Mouse (Mus musculus) liver, embryonic 12.5 days (tissue): Measurements from ENCODE around the gene Cfap44. TPM values are rescaled to one million over a fixed set of nuclear protein-coding genes. Genes with fewer than 3 reads are reported as not detected.

Source experiments
- ATAC-seq: fragments of 200-750 bp; cut with Nextera tagmentation; 2 replicates; pipeline ENCODE4 v1.8.0; 2017; ENCODE audit warnings: moderate number of reproducible peaks, mild to moderate bottlenecking, moderate library complexity
- H3K27ac ChIP-seq: fragments of 300-500 bp; sonication (generic); 2 replicates; pipeline ENCODE4 v1.5.1; 2016; ENCODE audit warnings: mild to moderate bottlenecking
- H3K27me3 ChIP-seq: fragments of 300-500 bp; sonication (generic); replicated peaks from 2 replicates; pipeline ENCODE4 v1.6.1; 2016; ENCODE audit warnings: mild to moderate bottlenecking, moderate library complexity
- H3K36me3 ChIP-seq: fragments of 300-500 bp; sonication (generic); 2 replicates; pipeline ENCODE4 v1.6.1; 2016; ENCODE audit warnings: mild to moderate bottlenecking, moderate library complexity
- H3K4me1 ChIP-seq: fragments of 300-500 bp; sonication (generic); 2 replicates; pipeline ENCODE4 v1.6.1; 2016
- H3K4me2 ChIP-seq: fragments of 300-500 bp; sonication (generic); 2 replicates; pipeline ENCODE4 v1.6.1; 2016; ENCODE audit warnings: mild to moderate bottlenecking, moderate library complexity
- H3K4me3 ChIP-seq: fragments of 300-500 bp; sonication (generic); 2 replicates; pipeline ENCODE4 v1.5.1; 2016; ENCODE audit warnings: mild to moderate bottlenecking, moderate library complexity
- H3K9ac ChIP-seq: fragments of 300-500 bp; sonication (generic); 2 replicates; pipeline ENCODE4 v1.6.1; 2016; ENCODE audit warnings: mild to moderate bottlenecking, moderate library complexity
- H3K9me3 ChIP-seq: fragments of 300-500 bp; sonication (generic); replicated peaks from 2 replicates; pipeline ENCODE4 v1.6.1; 2016; ENCODE audit warnings: mild to moderate bottlenecking, moderate library complexity
- WGBS: fragments of 180-500 bp; shearing (Covaris S2); methylation state at CpG from one replicate; pipeline ENCODE4 v1.1.7; 2016; ENCODE audit not compliant: insufficient replicate concordance; 5-methylcytosine and 5-hydroxymethylcytosine counted together
- polyA plus RNA-seq: library from polyadenylated mRNA; unstranded; fragments of >200 nt; fragmentation: Nextera tagmentation; extraction: Ambion mirVana; gene quantifications from 2 replicates; pipeline ENCODE4 v1.2.1, GENCODE M21; 2016

The Cfap44 gene
- polyA plus RNA-seq, 1 experiment from 2014 or later = 0.41 TPM

GRCm38 (mm10) chr16:44502325-44502724 lies 107.7 kb downstream of the Cfap44 start:
- H3K9me3 ChIP-seq = no peaks in the 10 kb centered on the region
- no peaks in the 10 kb centered on the region for H3K4me1 ChIP-seq
- WGBS = 41% methylated on average over 7 of the region's 7 CpGs
- no peak overlapping the region for H3K9ac ChIP-seq
- H3K27me3 ChIP-seq = no peaks in the 10 kb centered on the region
- no peak overlapping the region for H3K4me2 ChIP-seq
- H3K27ac ChIP-seq = no peak overlapping the region
- no peak overlapping the region for H3K4me3 ChIP-seq
- ATAC-seq = no peak
- 0 out of 2 replicates have a peak, but pooled peaks cover 4% of the 10 kb centered on the region for H3K36me3 ChIP-seq

GRCm38 (mm10) chr16:44502895-44503575 lies 108.4 kb downstream of the Cfap44 start:
- Histone ChIP-seq H3K9me3 (no peaks in the 10 kb centered on the region), H3K36me3 (0 out of 2 replicates have a peak, but pooled peaks cover 4% of the 10 kb centered on the region), H3K27me3 (no peaks in the 10 kb centered on the region), H3K9ac (no peak overlapping the region), H3K27ac (no peak overlapping the region; the same call in 1 of the 2 replicates), H3K4me2 (no peak overlapping the region), H3K4me1 (no peaks in the 10 kb centered on the region), H3K4me3 (no peak overlapping the region)
- WGBS = 24% methylated on average over 8 of the region's 8 CpGs
- ATAC-seq = no peak; the same call in 1 of the 2 replicates

DNA sequence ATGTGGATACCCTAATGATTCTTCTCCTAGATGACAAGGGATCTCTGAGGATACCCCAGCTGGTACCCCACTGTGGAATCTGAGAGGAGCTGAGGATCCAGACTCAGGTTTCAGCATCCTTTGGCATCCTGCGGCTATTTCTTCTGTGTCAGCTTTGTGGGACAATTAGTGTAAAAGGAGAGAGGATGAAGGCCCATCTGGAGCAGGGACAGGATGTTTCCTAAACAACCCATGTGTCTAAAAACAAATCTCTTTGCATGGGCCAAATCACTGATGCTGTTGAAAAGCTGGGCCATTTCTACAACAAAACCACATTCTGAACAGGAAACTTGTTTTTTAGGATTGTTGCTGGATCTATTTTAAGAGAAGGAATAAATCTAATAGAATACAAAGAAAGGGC lies 110.6 kb downstream of the Cfap44 start:
- Histone ChIP-seq H3K36me3 (no peaks in the 10 kb centered on the region), H3K27ac (no peak overlapping the region), H3K4me2 (no peak overlapping the region), H3K4me3 (no peak overlapping the region), H3K9ac (no peak overlapping the region), H3K9me3 (no peaks in the 10 kb centered on the region), H3K27me3 (no peaks in the 10 kb centered on the region), H3K4me1 (no peaks in the 10 kb centered on the region)
- ATAC-seq = no peak
- 73% methylated on average over 1 of the region's 1 CpGs for whole genome bisulfite sequencing

- ATAC-seq = no peak
- WGBS = 57% methylated on average over 10 of the region's 10 CpGs
- Histone ChIP-seq H3K9ac (no peak overlapping the region), H3K9me3 (no peaks in the 10 kb centered on the region), H3K4me3 (no peak overlapping the region), H3K27me3 (no peaks in the 10 kb centered on the region), H3K4me2 (no peak overlapping the region), H3K27ac (no peak overlapping the region), H3K36me3 (no peaks in the 10 kb centered on the region), H3K4me1 (no peaks in the 10 kb centered on the region)
Observed at GRCm38 (mm10) chr16:44507027-44507929, 112.7 kb downstream of the Cfap44 start.

- H3K9me3 ChIP-seq = no peaks in the 10 kb centered on the region
- no peaks in the 10 kb centered on the region for H3K27me3 ChIP-seq
- no peaks in the 10 kb centered on the region for H3K36me3 ChIP-seq
- H3K27ac ChIP-seq = no peak overlapping the region
- H3K9ac ChIP-seq = no peak overlapping the region
- no peaks in the 10 kb centered on the region for H3K4me1 ChIP-seq
- H3K4me2 ChIP-seq = no peak overlapping the region
- ATAC-seq = no peak
- WGBS = 36% methylated on average over 5 of the region's 5 CpGs
- no peak overlapping the region for H3K4me3 ChIP-seq
Observed at GRCm38 (mm10) chr16:44508025-44508424, 113.4 kb downstream of the Cfap44 start.

GRCm38 (mm10) chr16:44508772-44509171 lies 114.2 kb downstream of the Cfap44 start:
- no peak overlapping the region for H3K27ac ChIP-seq
- H3K4me2 ChIP-seq = no peak overlapping the region
- H3K9ac ChIP-seq = no peak overlapping the region
- no peaks in the 10 kb centered on the region for H3K4me1 ChIP-seq
- H3K36me3 ChIP-seq = no peaks in the 10 kb centered on the region
- H3K9me3 ChIP-seq = no peaks in the 10 kb centered on the region
- H3K4me3 ChIP-seq = no peak overlapping the region
- H3K27me3 ChIP-seq = no peaks in the 10 kb centered on the region
- 69% methylated on average over 13 of the region's 13 CpGs for WGBS
- no peak for ATAC-seq

DNA sequence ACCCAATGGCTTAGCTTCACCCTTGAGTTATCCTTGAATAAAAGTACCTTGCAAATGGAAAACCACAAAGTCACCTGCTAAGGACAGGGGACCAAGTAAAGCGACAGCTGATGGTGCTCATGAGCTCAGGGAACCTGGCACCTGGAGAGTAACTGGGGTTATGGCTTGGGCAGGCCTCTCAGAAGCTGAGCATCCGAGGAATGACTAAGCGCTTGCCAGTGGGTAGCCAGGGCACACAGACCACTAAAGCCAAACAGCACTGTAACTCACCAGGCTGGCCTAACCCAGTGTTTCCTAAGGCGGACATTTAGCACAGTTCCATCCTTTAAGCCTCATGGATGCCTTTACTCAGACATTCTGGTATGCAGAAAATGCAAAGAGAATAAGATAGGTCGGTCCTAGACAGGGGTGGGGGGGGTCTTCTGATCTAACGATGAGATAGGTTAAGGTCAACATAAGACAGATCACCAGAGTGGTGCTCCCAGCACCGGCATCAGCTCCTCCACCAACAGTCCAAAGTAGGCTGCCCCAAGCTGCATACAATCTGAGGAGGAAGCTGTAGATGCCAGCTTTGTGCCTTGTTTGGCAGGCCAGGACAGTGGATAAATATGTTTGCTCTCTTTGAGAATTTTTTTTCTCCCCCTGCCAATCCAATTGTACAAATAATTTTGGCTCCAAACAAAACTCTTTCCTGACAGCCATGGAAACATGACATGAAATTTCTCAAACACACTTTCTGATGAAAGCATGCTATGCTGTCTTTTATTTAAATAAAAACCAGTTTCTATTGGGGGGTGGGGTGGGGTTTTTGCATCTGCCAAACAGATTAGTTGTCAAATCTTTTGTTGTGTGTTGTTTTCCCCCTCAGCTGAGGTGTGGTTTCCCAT lies 115.1 kb downstream of the Cfap44 start:
- ATAC-seq = no peak
- H3K4me2 ChIP-seq = no peak overlapping the region
- no peaks in the 10 kb centered on the region for H3K36me3 ChIP-seq
- WGBS = 68% methylated on average over 7 of the region's 7 CpGs
- H3K9me3 ChIP-seq = no peaks in the 10 kb centered on the region
- H3K27ac ChIP-seq = no peak overlapping the region
- no peak overlapping the region for H3K4me3 ChIP-seq
- H3K9ac ChIP-seq = no peak overlapping the region
- no peaks in the 10 kb centered on the region for H3K4me1 ChIP-seq
- no peaks in the 10 kb centered on the region for H3K27me3 ChIP-seq

DNA sequence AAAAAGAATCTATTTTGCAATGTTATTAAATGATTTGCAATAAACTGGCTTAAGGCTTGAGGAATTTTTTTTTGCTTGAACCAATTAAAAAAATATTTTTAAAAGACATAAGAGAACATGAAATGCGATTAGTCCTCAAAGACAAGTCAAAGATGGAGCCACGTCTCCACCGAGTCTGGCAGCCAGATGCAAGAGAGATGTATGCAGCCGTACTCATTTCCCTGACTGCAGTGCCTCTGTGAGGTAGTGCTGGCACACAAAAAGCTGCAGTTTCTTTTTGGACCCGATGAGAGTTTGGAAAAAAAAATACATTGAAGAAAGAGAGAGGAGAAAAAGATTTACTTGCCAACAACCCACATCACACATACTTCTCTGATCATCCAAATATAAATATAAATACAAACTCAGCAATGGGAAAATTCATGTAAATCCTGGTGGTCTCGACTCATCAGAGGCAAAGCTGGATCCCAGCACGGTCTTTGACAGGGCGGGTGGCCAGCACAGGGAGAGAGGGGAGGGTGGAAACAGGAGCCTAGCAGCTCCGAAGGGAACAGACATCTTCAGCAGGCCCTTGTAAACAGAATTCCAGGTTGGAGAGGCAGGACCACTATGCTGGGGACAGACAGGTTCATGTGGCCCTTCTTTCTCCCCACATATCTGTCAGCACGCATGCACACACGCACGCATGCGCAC lies 116.1 kb downstream of the Cfap44 start:
- no peak overlapping the region for H3K27ac ChIP-seq
- no peak overlapping the region for H3K4me3 ChIP-seq
- no peak overlapping the region for H3K9ac ChIP-seq
- WGBS = 71% methylated on average over 13 of the region's 13 CpGs
- ATAC-seq = no peak
- H3K27me3 ChIP-seq = no peaks in the 10 kb centered on the region
- H3K36me3 ChIP-seq = no peaks in the 10 kb centered on the region
- H3K9me3 ChIP-seq = no peaks in the 10 kb centered on the region
- no peaks in the 10 kb centered on the region for H3K4me1 ChIP-seq
- H3K4me2 ChIP-seq = no peak overlapping the region

DNA sequence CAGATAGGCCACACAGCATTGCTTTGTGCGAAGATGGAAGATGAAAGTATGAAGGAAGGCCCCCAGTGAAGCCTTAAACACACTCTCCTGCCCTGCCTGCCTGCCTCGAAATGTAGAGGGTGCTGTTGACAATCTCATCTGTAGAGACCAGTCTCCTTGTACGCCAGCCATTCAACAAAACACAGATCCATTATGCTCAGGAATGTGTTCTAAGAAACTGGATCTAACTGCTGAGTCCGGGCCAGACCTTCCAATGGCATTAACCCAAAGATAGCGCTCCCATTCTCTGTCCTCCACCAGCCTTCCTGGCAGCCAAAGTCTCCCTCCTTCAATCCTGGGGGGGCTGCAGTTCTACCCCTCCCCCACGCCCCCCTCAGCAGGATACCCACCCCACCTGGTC lies 121.9 kb downstream of the Cfap44 start:
- H3K36me3 ChIP-seq = no peaks in the 10 kb centered on the region
- H3K27me3 ChIP-seq = no peaks in the 10 kb centered on the region
- H3K4me3 ChIP-seq = no peak overlapping the region
- H3K4me1 ChIP-seq = no peaks in the 10 kb centered on the region
- WGBS = 60% methylated on average over 6 of the region's 6 CpGs
- H3K9ac ChIP-seq = no peak overlapping the region
- ATAC-seq = no peak
- no peak overlapping the region for H3K27ac ChIP-seq
- H3K9me3 ChIP-seq = no peaks in the 10 kb centered on the region
- no peak overlapping the region for H3K4me2 ChIP-seq

GRCm38 (mm10) chr16:44523595-44523994 lies 129.0 kb downstream of the Cfap44 start:
- H3K27me3 ChIP-seq = no peaks in the 10 kb centered on the region
- ATAC-seq = no peak
- H3K4me3 ChIP-seq = no peak overlapping the region
- H3K9me3 ChIP-seq = no peaks in the 10 kb centered on the region
- H3K4me2 ChIP-seq = no peak overlapping the region
- no peaks in the 10 kb centered on the region for H3K36me3 ChIP-seq
- H3K4me1 ChIP-seq = no peaks in the 10 kb centered on the region
- WGBS = 60% methylated on average over 7 of the region's 7 CpGs
- no peak overlapping the region for H3K27ac ChIP-seq
- no peak overlapping the region for H3K9ac ChIP-seq

DNA sequence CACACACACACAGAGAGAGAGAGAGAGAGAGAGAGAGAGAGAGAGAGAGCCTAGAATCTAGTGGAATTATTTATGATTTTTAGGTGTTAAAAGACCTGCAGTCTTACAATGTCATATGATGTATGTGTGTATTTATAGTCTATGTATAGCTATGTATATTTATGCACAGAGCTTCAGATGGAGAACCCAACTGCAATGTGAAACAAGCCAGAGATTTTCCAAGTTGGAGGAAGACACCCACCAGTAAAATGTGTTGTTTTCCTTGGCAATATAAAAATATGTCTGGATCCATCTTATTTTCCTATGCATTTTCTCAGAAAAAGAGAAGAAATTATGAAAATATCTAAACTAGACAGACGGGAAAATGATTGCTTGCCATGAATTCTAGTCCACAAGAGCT lies 131.4 kb downstream of the Cfap44 start:
- 66% methylated on average over 1 of the region's 1 CpGs for WGBS
- Histone ChIP-seq H3K4me3 (no peak overlapping the region), H3K4me2 (no peak overlapping the region), H3K27me3 (peaks cover 6% of the 10 kb centered on the region), H3K9ac (no peak overlapping the region), H3K27ac (no peak overlapping the region), H3K4me1 (0 out of 2 replicates have a peak, but pooled peaks cover 3% of the 10 kb centered on the region), H3K36me3 (no peaks in the 10 kb centered on the region), H3K9me3 (no peaks in the 10 kb centered on the region)
- ATAC-seq = no peak
